Mouse (Mus musculus) MEL (cell line): ENCODE results near the gene Nol12. TPM values are rescaled to one million over a fixed set of nuclear protein-coding genes. Genes with fewer than 3 reads are reported as not detected.
A peak's percentile ranks its signal among the peaks of the same experiment; 100 is the strongest.

Experiments
- DNase-seq: peaks from one replicate; pipeline ENCODE4 v3.0.0; 2011; ENCODE audit warnings: low read depth, low spot score
- H3K27ac ChIP-seq: 2 replicates; pipeline ENCODE4 v1.5.1; 2012; ENCODE audit warnings: low read depth, mild to moderate bottlenecking, control low read depth, low read length, moderate library complexity; ENCODE audit not compliant: control insufficient read depth
- H3K27me3 ChIP-seq, 2 experiments: fragments of 150-350 bp in 1 of 2; sonication (generic) in 1 of 2; 2 replicates each; pipeline ENCODE4 v1.6.1; 2012; ENCODE audit warnings: low read length in 2 of 2, mild to moderate bottlenecking in 2 of 2, improper control_type of control experiment in 1 of 2, moderate library complexity in 1 of 2; ENCODE audit not compliant: insufficient read depth in 2 of 2, control insufficient read depth in 1 of 2
- H3K36me3 ChIP-seq, 2 experiments: 2 replicates each; pipeline ENCODE4 v1.6.1; 2012 to 2014; ENCODE audit warnings: low read length in 2 of 2, improper control_type of control experiment in 1 of 2, inconsistent platforms in 1 of 2, mild to moderate bottlenecking in 1 of 2; ENCODE audit not compliant: insufficient read depth in 2 of 2, control insufficient read depth in 1 of 2
- H3K4me1 ChIP-seq, 2 experiments: fragments of 150-350 bp in 1 of 2; sonication (generic) in 1 of 2; 2 replicates each; pipeline ENCODE4 v1.6.1; 2012; ENCODE audit warnings: low read length in 2 of 2, improper control_type of control experiment in 1 of 2, mild to moderate bottlenecking in 1 of 2; ENCODE audit not compliant: insufficient read depth in 2 of 2, control insufficient read depth in 1 of 2
- H3K4me3 ChIP-seq, 2 experiments: fragments of 150-350 bp in 1 of 2; sonication (generic) in 1 of 2; 2 replicates each; pipeline ENCODE4 v1.5.1; 2012; ENCODE audit warnings: low read depth in 2 of 2, low read length in 2 of 2, mild to moderate bottlenecking in 2 of 2, moderate library complexity in 2 of 2, control low read depth in 1 of 2, improper control_type of control experiment in 1 of 2; ENCODE audit not compliant: control insufficient read depth in 1 of 2, insufficient read depth in 1 of 2
- H3K79me2 ChIP-seq: 2 replicates; pipeline ENCODE4 v1.6.1; 2012; ENCODE audit warnings: mild to moderate bottlenecking, low read length, moderate library complexity; ENCODE audit not compliant: control insufficient read depth, poor library complexity, insufficient read depth
- H3K9ac ChIP-seq: 2 replicates; pipeline ENCODE4 v1.6.1; 2012; ENCODE audit warnings: low read depth, mild to moderate bottlenecking, control low read depth, low read length, moderate library complexity; ENCODE audit not compliant: control insufficient read depth, poor library complexity, severe bottlenecking
- H3K9me3 ChIP-seq: fragments of 150-350 bp; sonication (generic); replicated peaks from 2 replicates; pipeline ENCODE4 v1.6.1; 2012; ENCODE audit warnings: mild to moderate bottlenecking, low read length, improper control_type of control experiment, moderate library complexity; ENCODE audit not compliant: insufficient read depth
- BHLHE40 ChIP-seq: IDR thresholded peaks from 2 replicates; pipeline ENCODE4 v1.6.1; 2012; ENCODE audit warnings: low read depth, mild to moderate bottlenecking, inconsistent platforms, low read length, improper control_type of control experiment, borderline replicate concordance
- CHD1 ChIP-seq: IDR thresholded peaks from 2 replicates; pipeline ENCODE4 v1.6.1; 2012; ENCODE audit warnings: low read depth, mild to moderate bottlenecking, inconsistent platforms, low read length, improper control_type of control experiment
- E2F4 ChIP-seq: IDR thresholded peaks from 2 replicates; pipeline ENCODE4 v1.6.1; 2011; ENCODE audit warnings: low read depth, low read length, improper control_type of control experiment, borderline replicate concordance
- ELF1 ChIP-seq: IDR thresholded peaks from 2 replicates; pipeline ENCODE4 v1.6.1; 2014; ENCODE audit warnings: low read depth, mild to moderate bottlenecking, inconsistent platforms, low read length, improper control_type of control experiment, moderate library complexity
- EP300 ChIP-seq, 2 experiments: IDR thresholded peaks; 2 replicates each; pipeline ENCODE4 v1.6.1; 2011; ENCODE audit warnings: improper control_type of control experiment in 2 of 2, low read length in 2 of 2, low read depth in 1 of 2, mild to moderate bottlenecking in 1 of 2
- ETS1 ChIP-seq: IDR thresholded peaks from 2 replicates; pipeline ENCODE4 v1.6.1; 2012; ENCODE audit warnings: low read depth, mild to moderate bottlenecking, inconsistent platforms, low read length, improper control_type of control experiment, moderate library complexity
- GABPA ChIP-seq: IDR thresholded peaks from 2 replicates; pipeline ENCODE4 v1.6.1; 2012; ENCODE audit warnings: low read depth, mild to moderate bottlenecking, inconsistent platforms, low read length, improper control_type of control experiment, moderate library complexity
- HCFC1 ChIP-seq: IDR thresholded peaks from 2 replicates; pipeline ENCODE4 v1.6.1; 2012; ENCODE audit warnings: low read depth, mild to moderate bottlenecking, inconsistent platforms, low read length, improper control_type of control experiment, moderate library complexity
- MAX ChIP-seq: IDR thresholded peaks from 2 replicates; pipeline ENCODE4 v1.6.1; 2011; ENCODE audit warnings: low read length, improper control_type of control experiment
- MAZ ChIP-seq: IDR thresholded peaks from 2 replicates; pipeline ENCODE4 v1.6.1; 2012; ENCODE audit warnings: low read depth, mild to moderate bottlenecking, inconsistent platforms, low read length, improper control_type of control experiment
- MEF2A ChIP-seq: IDR thresholded peaks from 2 replicates; pipeline ENCODE4 v1.6.1; 2014; ENCODE audit warnings: low read depth, mild to moderate bottlenecking, inconsistent platforms, low read length, improper control_type of control experiment; ENCODE audit not compliant: poor library complexity, insufficient replicate concordance, severe bottlenecking; ENCODE audit errors: extremely low read depth
- MXI1 ChIP-seq: IDR thresholded peaks from 2 replicates; pipeline ENCODE4 v1.6.1; 2011; ENCODE audit warnings: mild to moderate bottlenecking, low read depth, low read length, improper control_type of control experiment
- MYC ChIP-seq: IDR thresholded peaks from 2 replicates; pipeline ENCODE4 v1.6.1; 2011; ENCODE audit warnings: low read depth, mild to moderate bottlenecking, low read length, improper control_type of control experiment, moderate library complexity
- NELFE ChIP-seq: IDR thresholded peaks from 2 replicates; pipeline ENCODE4 v1.6.1; 2011; ENCODE audit warnings: low read depth, low read length, improper control_type of control experiment
- NRF1 ChIP-seq: IDR thresholded peaks from 2 replicates; pipeline ENCODE4 v1.6.1; 2014; ENCODE audit warnings: low read depth, mild to moderate bottlenecking, inconsistent platforms, low read length, improper control_type of control experiment, moderate library complexity; ENCODE audit not compliant: poor library complexity, insufficient read depth, severe bottlenecking
- POLR2A ChIP-seq, 2 experiments: IDR thresholded peaks; 2 replicates each; pipeline ENCODE4 v1.6.1; 2011 to 2012; ENCODE audit warnings: low read length in 2 of 2, mild to moderate bottlenecking in 2 of 2, control low read depth in 1 of 2, improper control_type of control experiment in 1 of 2, low read depth in 1 of 2, moderate library complexity in 1 of 2; ENCODE audit not compliant: control insufficient read depth in 1 of 2, insufficient read depth in 1 of 2, poor library complexity in 1 of 2
- RAD21 ChIP-seq: IDR thresholded peaks from 2 replicates; pipeline ENCODE4 v1.6.1; 2011; ENCODE audit warnings: mild to moderate bottlenecking, low read depth, low read length, improper control_type of control experiment
- SIN3A ChIP-seq: IDR thresholded peaks from 2 replicates; pipeline ENCODE4 v1.6.1; 2012; ENCODE audit warnings: low read length, improper control_type of control experiment, inconsistent platforms
- TAL1 ChIP-seq: IDR thresholded peaks from 2 replicates; pipeline ENCODE4 v1.6.1; 2012; ENCODE audit warnings: mild to moderate bottlenecking, inconsistent platforms, low read length, moderate library complexity, mixed read lengths
- TCF12 ChIP-seq: IDR thresholded peaks from 2 replicates; pipeline ENCODE4 v1.6.1; 2014; ENCODE audit warnings: low read depth, mild to moderate bottlenecking, inconsistent platforms, low read length, improper control_type of control experiment, moderate library complexity
- UBTF ChIP-seq: IDR thresholded peaks from 2 replicates; pipeline ENCODE4 v1.6.1; 2012; ENCODE audit warnings: low read depth, mild to moderate bottlenecking, inconsistent platforms, low read length, improper control_type of control experiment, moderate library complexity, borderline replicate concordance; ENCODE audit not compliant: insufficient read depth
- USF1 ChIP-seq: IDR thresholded peaks from 2 replicates; pipeline ENCODE4 v1.6.1; 2014; ENCODE audit warnings: low read depth, mild to moderate bottlenecking, inconsistent platforms, low read length, improper control_type of control experiment, moderate library complexity
- USF2 ChIP-seq, 2 experiments: IDR thresholded peaks; 2 replicates each; pipeline ENCODE4 v1.6.1; 2011 to 2012; ENCODE audit warnings: improper control_type of control experiment in 2 of 2, low read length in 2 of 2, borderline replicate concordance in 1 of 2, inconsistent platforms in 1 of 2, low read depth in 1 of 2, mild to moderate bottlenecking in 1 of 2; ENCODE audit not compliant: insufficient read depth in 1 of 2
- ZMIZ1 ChIP-seq: IDR thresholded peaks from 2 replicates; pipeline ENCODE4 v1.6.1; 2012; ENCODE audit warnings: low read depth, mild to moderate bottlenecking, inconsistent platforms, low read length, improper control_type of control experiment, moderate library complexity
- polyA plus RNA-seq, 2 experiments: library from polyadenylated mRNA; stranded (reverse) in 1 of 2; unstranded in 1 of 2; fragments of >175 nt in 1 of 2; fragments of >200 nt in 1 of 2; gene quantifications; 2 replicates each; pipeline versions ENCODE4 v1.2.1 to v1.2.4; 2012; ENCODE audit warnings: low replicate concordance in 2 of 2, low read depth in 1 of 2; ENCODE audit not compliant: insufficient read length in 2 of 2, insufficient read depth in 1 of 2, missing spikeins in 1 of 2
- total RNA-seq: library from RNA; depleted of rRNA; stranded (reverse); fragments of 300-350 nt; gene quantifications from 2 replicates; pipeline ENCODE4 v1.2.3, GENCODE M21; 2012

Nol12 gene
- total and polyA plus RNA-seq, 3 experiments: 40.8 to 127 TPM; not detected in 1

DNA sequence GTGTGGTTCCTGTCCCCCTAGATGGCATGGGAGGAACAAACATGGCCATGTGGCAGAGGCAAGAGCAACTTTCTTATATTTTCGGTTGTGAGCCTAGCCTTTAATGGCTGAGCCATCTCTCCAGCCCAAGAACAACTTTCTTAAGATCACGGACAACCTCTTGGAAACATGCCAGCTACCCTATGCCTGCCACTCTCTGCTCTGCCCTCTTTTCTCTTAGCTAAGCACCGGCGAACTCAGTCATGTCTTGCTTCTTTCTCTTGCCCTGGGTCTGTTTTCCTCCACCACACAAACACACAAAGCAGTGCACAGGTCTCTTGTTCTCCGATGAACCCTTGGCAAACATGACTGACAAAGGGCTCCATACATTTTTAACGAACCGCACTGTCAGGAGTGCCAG, 11.5 kb downstream of the Nol12 start (continued):
- no peak for TF ChIP-seq ZMIZ1
- TF ChIP-seq MEF2A: no peak
- TF ChIP-seq TCF12: no peak
- no peak for TF ChIP-seq CHD1
- TF ChIP-seq USF2 (IDR thresholded peaks at IDR 0.05; ENCODE audit: borderline replicate concordance in 1 of 2, insufficient read depth in 1 of 2, low read depth in 1 of 2, low read length in 2 of 2): no peak

DNA sequence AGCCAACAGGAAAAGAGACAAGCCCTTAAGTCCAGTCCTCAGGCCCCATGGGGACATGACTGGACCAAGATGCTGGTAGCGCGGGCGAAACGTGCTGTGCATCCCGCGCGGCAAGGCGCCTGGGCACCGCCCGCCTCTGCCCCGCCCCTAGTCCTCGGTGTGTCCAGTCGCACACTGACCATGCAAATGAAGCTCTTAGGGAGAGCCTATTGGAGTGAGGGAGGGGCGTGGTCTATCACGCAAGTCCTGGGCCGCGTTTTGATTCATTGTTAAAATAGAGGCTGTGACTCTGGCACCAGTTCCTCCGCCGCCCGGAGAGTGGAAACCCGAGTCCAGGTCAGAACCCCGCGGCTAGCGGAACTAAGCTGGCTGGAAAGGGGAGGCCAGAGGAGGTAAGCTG, 12.9 kb downstream of the Nol12 start, which contains the start of gene Triobp:
Gene Triobp, plus strand, starts transcription at position 68 of the 400 bp plus-strand sequence.
- peaks cover 0 to 10% of the 10 kb centered on the region in 2 experiments; a peak in 2 of 4 replicates for H3K36me3 ChIP-seq
- TF ChIP-seq TAL1 (no peak), UBTF (no peak), NELFE (peak; percentile 49; the same call in 1 of the 2 replicates), TCF12 (0 out of 2 replicates have a peak, but pooled peaks have one; percentile 31), MAX (peak; percentile 67), MYC (no peak), ZMIZ1 (peak; percentile 25; the same call in 1 of the 2 replicates), POLR2A (IDR thresholded peaks at IDR 0.05; ENCODE audit: control insufficient read depth in 1 of 2, insufficient read depth in 1 of 2, low read depth in 1 of 2, low read length in 2 of 2, poor library complexity in 1 of 2) (peak; percentile 18 to 66; a peak in 1 of 4 replicates), BHLHE40 (peak; percentile 52; the same call in 1 of the 2 replicates), SIN3A (peak; percentile 56; the same call in 1 of the 2 replicates), NRF1 (peak; percentile 32; the same call in 1 of the 2 replicates), MXI1 (peak; percentile 82)
- H3K27me3 ChIP-seq: no peaks in the 10 kb centered on the region
- no peaks in the 10 kb centered on the region for H3K9me3 ChIP-seq
- no peaks in the 10 kb centered on the region for H3K79me2 ChIP-seq
- peak within 1 kb of the TSS; percentile 48 for H3K27ac ChIP-seq
- peak; percentile 94 for DNase-seq
- H3K9ac ChIP-seq: peak within 1 kb of the TSS; percentile 60
- H3K4me3 ChIP-seq: peak within 1 kb of the TSS; percentile 51 to 87
- H3K4me1 ChIP-seq: peaks cover 7 to 23% of the 10 kb centered on the region in 2 experiments

DNA sequence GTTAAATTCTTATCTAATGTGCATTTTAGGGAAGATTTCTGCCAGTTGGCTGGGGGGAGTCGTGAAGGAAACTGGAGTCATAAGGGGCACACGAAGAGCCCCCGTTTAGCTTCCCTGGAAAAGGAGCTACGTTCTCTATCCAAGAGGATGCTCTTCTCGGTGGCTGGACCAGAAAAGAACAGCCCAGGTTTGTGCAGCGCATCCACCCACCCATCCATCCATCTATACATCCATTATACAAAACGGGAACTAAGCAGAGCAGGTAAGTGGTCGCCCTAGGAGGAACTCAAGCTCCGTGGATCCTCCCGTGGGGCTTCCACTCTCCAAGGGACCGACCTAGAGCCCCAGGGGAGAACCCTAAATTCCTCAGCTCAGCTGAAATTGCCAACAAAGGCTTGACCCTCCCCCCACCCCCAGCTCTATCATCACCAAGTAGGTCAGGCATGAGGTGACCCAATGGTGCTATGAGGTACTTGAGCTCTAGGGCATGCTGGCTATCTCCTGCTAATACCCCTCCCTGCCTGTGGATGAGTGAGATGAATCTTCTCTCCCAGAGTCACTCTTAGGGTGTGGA, 13.5 kb downstream of the Nol12 start:
- Histone ChIP-seq H3K4me1 (peaks cover 7 to 23% of the 10 kb centered on the region in 2 experiments), H3K79me2 (no peaks in the 10 kb centered on the region), H3K36me3 (peaks cover 0 to 10% of the 10 kb centered on the region in 2 experiments; a peak in 2 of 4 replicates), H3K9me3 (no peaks in the 10 kb centered on the region), H3K27ac (no peak overlapping the region), H3K4me3 (peak overlapping the region; percentile 51 to 87), H3K27me3 (no peaks in the 10 kb centered on the region), H3K9ac (peak overlapping the region; percentile 60)
- DNase-seq: peak; percentile 20
- TF ChIP-seq ZMIZ1: no peak
- no peak for TF ChIP-seq NRF1
- no peak for TF ChIP-seq MXI1
- TF ChIP-seq USF2 (IDR thresholded peaks at IDR 0.05; ENCODE audit: borderline replicate concordance in 1 of 2, insufficient read depth in 1 of 2, low read depth in 1 of 2, low read length in 2 of 2): no peak
- TF ChIP-seq GABPA: no peak
- no peak for TF ChIP-seq MAZ
- TF ChIP-seq TCF12: no peak
- TF ChIP-seq E2F4: no peak
- TF ChIP-seq EP300 (IDR thresholded peaks at IDR 0.05; ENCODE audit: low read depth in 1 of 2, low read length in 2 of 2): no peak
- no peak for TF ChIP-seq USF1
- no peak for TF ChIP-seq BHLHE40
- no peak for TF ChIP-seq ELF1
- TF ChIP-seq RAD21: no peak
- TF ChIP-seq ETS1: no peak
- no peak for TF ChIP-seq HCFC1
- no peak for TF ChIP-seq MYC
